Mouse (Mus musculus) layer of hippocampus, postnatal 25 days (tissue): Measurements from ENCODE around the gene Gm20869. TPM values are rescaled to one million over a fixed set of nuclear protein-coding genes. Genes with fewer than 3 reads are reported as not detected.
"Not testable (repeated sequence)": the region's sequence is repeated elsewhere in the genome, so short reads cannot be mapped to it uniquely, and the experiment has no call there.

Experiments
- DNase-seq, 2 experiments: peaks; one replicate each; pipeline ENCODE4 v3.0.0; 2022; ENCODE audit warnings: mixed read lengths in 2 of 2, low spot score in 1 of 2; ENCODE audit errors: extremely low spot score in 1 of 2
- total RNA-seq, 2 experiments: library from RNA; stranded (reverse); gene quantifications; 2 replicates each; pipeline ENCODE4 v1.2.3; 2021

Gene Gm20869
- total RNA-seq: not detected

- not testable (repeated sequence) for DNase-seq
These were observed at the start of gene Gm20869 for GRCm38 (mm10) chrY:71469149-71469548. Gene Gm20869, plus strand, starts transcription at chrY:71469449.

Other genes starting within 250 kb of the Gm20869 start
- gene Gm20870, start 222.6 kb downstream of the Gm20869 start, total RNA-seq: not detected